Mouse (Mus musculus) liver, embryonic 16.5 days (tissue): ENCODE measurements at regions not wholly inside any gene's neighbourhood (a gene's known extent, or its start where the extent isn't known, plus 50 kb on each side); places are given as distances from the start of the nearest gene placed in this dataset.

Source experiments
- ATAC-seq: fragments of 200-750 bp; cut with Nextera tagmentation; 2 replicates; pipeline ENCODE4 v1.8.0; 2017; ENCODE audit warnings: low read depth, mild to moderate bottlenecking, moderate number of reproducible peaks, moderate library complexity
- H3K27ac ChIP-seq: fragments of 300-500 bp; sonication (generic); 2 replicates; pipeline ENCODE4 v1.5.1; 2014; ENCODE audit warnings: mild to moderate bottlenecking, low read length
- H3K27me3 ChIP-seq: fragments of 300-500 bp; sonication (generic); 2 replicates; pipeline ENCODE4 v1.6.1; 2014; ENCODE audit warnings: low read depth, low read length, mixed read lengths; ENCODE audit not compliant: control insufficient read depth, insufficient read depth
- H3K36me3 ChIP-seq: fragments of 300-500 bp; sonication (generic); 2 replicates; pipeline ENCODE4 v1.6.1; 2014; ENCODE audit warnings: mild to moderate bottlenecking; ENCODE audit not compliant: control insufficient read depth, insufficient read depth
- H3K4me1 ChIP-seq: fragments of 300-500 bp; sonication (generic); 2 replicates; pipeline ENCODE4 v1.6.1; 2014; ENCODE audit warnings: low read depth, low read length, mixed read lengths; ENCODE audit not compliant: control insufficient read depth
- H3K4me2 ChIP-seq: fragments of 300-500 bp; sonication (generic); 2 replicates; pipeline ENCODE4 v1.6.1; 2014; ENCODE audit warnings: low read depth, low read length, mixed read lengths
- H3K4me3 ChIP-seq: fragments of 300-500 bp; sonication (generic); 2 replicates; pipeline ENCODE4 v1.5.1; 2014; ENCODE audit warnings: low read depth, mild to moderate bottlenecking, low read length
- H3K9ac ChIP-seq: fragments of 300-500 bp; sonication (generic); 2 replicates; pipeline ENCODE4 v1.6.1; 2014; ENCODE audit warnings: low read depth, low read length
- H3K9me3 ChIP-seq: fragments of 300-500 bp; sonication (generic); replicated peaks from 2 replicates; pipeline ENCODE4 v1.6.1; 2016; ENCODE audit warnings: low read length; ENCODE audit not compliant: control insufficient read depth
- WGBS: fragments of 180-500 bp; shearing (Covaris S2); extraction: QIAGEN DNeasy Blood & Tissue Kit; methylation state at CpG from one replicate; pipeline ENCODE4 v1.1.7; 2014; ENCODE audit not compliant: insufficient replicate concordance; 5-methylcytosine and 5-hydroxymethylcytosine counted together

DNA sequence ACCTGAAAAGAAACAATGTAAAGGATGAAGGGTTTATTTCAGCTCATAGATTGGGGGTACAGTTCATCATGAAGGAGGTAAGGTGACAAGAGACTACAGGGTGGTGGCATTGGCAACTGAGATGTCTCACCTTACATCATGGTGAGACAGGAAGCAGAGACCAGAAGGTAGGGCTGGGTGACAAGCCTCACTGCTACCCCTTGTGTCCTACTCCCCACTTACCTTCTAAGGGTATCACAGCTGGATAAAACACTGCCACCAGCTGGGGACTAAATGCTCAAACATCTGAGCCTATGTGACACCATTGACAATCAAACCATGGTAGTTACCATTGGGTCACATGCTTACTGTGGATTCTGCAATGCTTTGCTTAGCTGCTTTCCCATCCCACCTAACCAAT is 107.0 kb downstream of the Icos start:
- Histone ChIP-seq H3K4me1 (no peaks in the 10 kb centered on the region), H3K9me3 (no peaks in the 10 kb centered on the region), H3K4me3 (no peak overlapping the region), H3K4me2 (no peak overlapping the region), H3K36me3 (no peaks in the 10 kb centered on the region), H3K9ac (no peak overlapping the region), H3K27ac (no peak overlapping the region), H3K27me3 (no peaks in the 10 kb centered on the region)
- ATAC-seq: no peak

DNA sequence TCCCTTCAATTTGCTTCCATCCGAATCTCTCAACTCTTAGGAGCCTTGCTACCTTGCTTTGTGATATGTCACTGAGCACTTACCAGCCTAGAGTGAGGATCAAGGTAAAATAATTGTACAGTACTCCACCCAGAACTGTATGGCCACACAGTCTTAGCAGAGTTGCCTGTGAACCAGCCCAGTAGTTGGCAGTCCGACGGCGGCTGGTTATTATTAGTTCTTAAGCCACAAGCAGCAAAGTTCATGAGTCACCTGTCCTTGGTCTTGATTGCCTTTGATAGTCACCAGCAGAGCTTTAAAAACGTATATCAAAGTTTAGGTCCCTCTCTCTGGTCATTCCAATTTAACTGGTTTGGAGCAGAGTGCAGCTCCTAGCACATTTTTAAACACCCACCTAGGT is 109.1 kb downstream of the Icos start:
- H3K4me1 ChIP-seq: no peaks in the 10 kb centered on the region
- H3K36me3 ChIP-seq: no peaks in the 10 kb centered on the region
- H3K27me3 ChIP-seq: no peaks in the 10 kb centered on the region
- no peak overlapping the region for H3K27ac ChIP-seq
- 57% methylated on average over 5 of the region's 5 CpGs for WGBS
- H3K4me2 ChIP-seq: no peak overlapping the region
- no peak overlapping the region for H3K4me3 ChIP-seq
- no peak overlapping the region for H3K9ac ChIP-seq
- no peak for ATAC-seq
- no peaks in the 10 kb centered on the region for H3K9me3 ChIP-seq

DNA sequence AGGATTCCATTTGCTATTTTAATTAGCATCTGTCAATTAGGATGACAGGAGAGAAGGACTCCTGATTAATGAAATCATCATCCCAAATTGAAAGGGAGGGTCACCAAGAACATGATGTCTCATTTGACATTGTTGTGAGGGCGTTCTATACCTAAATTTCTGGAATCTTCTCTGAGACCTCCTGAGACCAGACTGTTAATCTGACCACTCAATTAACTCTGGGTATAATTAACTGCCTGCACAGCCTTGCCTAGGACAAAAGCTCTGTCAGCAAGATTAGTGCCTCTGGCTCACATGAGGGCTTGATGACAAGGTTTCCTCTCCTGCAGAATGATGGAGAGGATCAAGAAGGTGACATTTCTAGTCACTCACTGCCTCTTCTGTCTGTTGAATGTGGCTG is 113.1 kb downstream of the Icos start:
- ATAC-seq: no peak
- no peaks in the 10 kb centered on the region for H3K27me3 ChIP-seq
- no peak overlapping the region for H3K4me2 ChIP-seq
- no peaks in the 10 kb centered on the region for H3K4me1 ChIP-seq
- H3K36me3 ChIP-seq: no peaks in the 10 kb centered on the region
- H3K4me3 ChIP-seq: no peak overlapping the region
- no peak overlapping the region for H3K9ac ChIP-seq
- H3K27ac ChIP-seq: no peak overlapping the region
- 45% methylated on average over 1 of the region's 1 CpGs for WGBS
- H3K9me3 ChIP-seq: no peaks in the 10 kb centered on the region

DNA sequence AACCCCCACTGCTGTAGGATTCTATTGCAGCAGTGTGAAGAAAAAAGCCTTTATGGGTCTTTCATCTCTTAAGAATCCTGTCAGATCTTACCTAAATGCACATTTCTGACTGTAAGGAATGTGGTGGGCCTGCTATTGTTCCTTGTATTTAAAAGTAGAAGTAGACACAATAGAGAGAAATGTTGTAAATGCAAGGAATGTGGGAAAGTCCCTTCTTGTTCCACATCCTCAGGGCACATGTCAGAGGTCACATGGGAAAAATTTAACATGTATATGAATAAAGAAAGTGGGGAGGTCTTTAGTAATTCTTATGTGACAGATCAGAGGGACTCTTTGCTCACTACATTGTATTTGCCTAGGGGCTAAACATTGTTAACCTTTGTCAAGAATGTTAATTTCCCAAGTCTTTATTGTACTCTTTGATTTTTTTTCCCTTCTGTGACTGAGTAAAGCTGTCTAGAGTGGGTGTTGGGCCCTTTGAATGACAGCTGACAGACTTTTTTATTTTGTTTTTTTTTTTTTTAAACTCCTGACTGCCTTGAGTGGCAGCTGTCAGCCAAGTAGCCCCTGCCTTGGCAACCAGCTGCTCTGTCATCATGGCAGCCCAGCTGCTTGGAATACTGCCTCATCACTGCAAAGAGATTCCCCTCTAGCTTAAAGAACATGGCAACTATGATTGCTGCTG is 117.9 kb downstream of the Icos start:
- Histone ChIP-seq H3K27ac (no peak overlapping the region), H3K36me3 (no peaks in the 10 kb centered on the region), H3K27me3 (no peaks in the 10 kb centered on the region), H3K9ac (no peak overlapping the region), H3K4me3 (no peak overlapping the region), H3K9me3 (no peaks in the 10 kb centered on the region), H3K4me2 (no peak overlapping the region), H3K4me1 (no peaks in the 10 kb centered on the region)
- no peak for ATAC-seq

- Histone ChIP-seq H3K9me3 (no peaks in the 10 kb centered on the region), H3K27me3 (no peaks in the 10 kb centered on the region), H3K27ac (no peak overlapping the region), H3K4me2 (no peak overlapping the region), H3K4me1 (no peaks in the 10 kb centered on the region), H3K4me3 (no peak overlapping the region), H3K36me3 (no peaks in the 10 kb centered on the region), H3K9ac (no peak overlapping the region)
- 46% methylated on average over 5 of the region's 5 CpGs for WGBS
- ATAC-seq: no peak
Measured at GRCm38 (mm10) chr1:61099341-61099740, 121.6 kb downstream of the Icos start.

- 39% methylated on average over 4 of the region's 4 CpGs for WGBS
- Histone ChIP-seq H3K36me3 (no peaks in the 10 kb centered on the region), H3K9ac (no peak overlapping the region), H3K27me3 (no peaks in the 10 kb centered on the region), H3K27ac (no peak overlapping the region), H3K4me2 (no peak overlapping the region), H3K4me1 (no peaks in the 10 kb centered on the region), H3K9me3 (no peaks in the 10 kb centered on the region), H3K4me3 (no peak overlapping the region)
- ATAC-seq: no peak
Measured at GRCm38 (mm10) chr1:61101679-61102078, 124.0 kb downstream of the Icos start.

GRCm38 (mm10) chr1:61102346-61102745 is 124.6 kb downstream of the Icos start:
- Histone ChIP-seq H3K9me3 (no peaks in the 10 kb centered on the region), H3K4me1 (no peaks in the 10 kb centered on the region), H3K27me3 (no peaks in the 10 kb centered on the region), H3K4me2 (no peak overlapping the region), H3K9ac (no peak overlapping the region), H3K4me3 (no peak overlapping the region), H3K36me3 (no peaks in the 10 kb centered on the region), H3K27ac (no peak overlapping the region)
- 30% methylated on average over 5 of the region's 5 CpGs for WGBS
- no peak for ATAC-seq

DNA sequence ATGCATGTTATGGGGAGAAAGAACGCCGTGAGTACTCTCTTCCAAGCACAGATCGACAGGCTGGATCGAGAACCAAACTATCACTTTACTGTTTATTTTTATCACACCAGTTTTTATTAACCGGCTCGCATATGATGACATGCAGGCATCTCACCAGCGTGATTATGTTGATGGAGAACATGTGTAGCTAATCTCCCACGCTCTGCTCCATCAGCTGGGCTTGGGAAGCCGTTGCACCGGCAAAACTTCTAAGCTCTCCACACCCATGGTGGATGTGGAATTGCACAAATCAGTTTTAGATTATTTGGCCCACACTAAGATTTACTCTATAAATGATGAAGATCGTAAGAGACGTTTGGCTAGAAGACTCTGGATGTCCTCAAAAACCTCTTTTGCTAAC is 125.9 kb downstream of the Icos start:
- Histone ChIP-seq H3K27ac (no peak overlapping the region), H3K9ac (no peak overlapping the region), H3K4me1 (no peaks in the 10 kb centered on the region), H3K27me3 (no peaks in the 10 kb centered on the region), H3K4me2 (no peak overlapping the region), H3K4me3 (no peak overlapping the region), H3K36me3 (no peaks in the 10 kb centered on the region), H3K9me3 (no peaks in the 10 kb centered on the region)
- 71% methylated on average over 12 of the region's 12 CpGs for WGBS
- ATAC-seq: no peak

- Histone ChIP-seq H3K9ac (no peak overlapping the region), H3K4me2 (no peak overlapping the region), H3K27ac (no peak overlapping the region), H3K36me3 (no peaks in the 10 kb centered on the region), H3K9me3 (no peaks in the 10 kb centered on the region), H3K27me3 (no peaks in the 10 kb centered on the region), H3K4me1 (no peaks in the 10 kb centered on the region), H3K4me3 (no peak overlapping the region)
- WGBS: 68% methylated on average over 13 of the region's 13 CpGs
- no peak for ATAC-seq
Measured at GRCm38 (mm10) chr1:61111731-61112309, 134.1 kb downstream of the Icos start.
